Mouse (Mus musculus) intestine, embryonic 16.5 days (tissue): ENCODE data around the gene Slc22a1. TPM values are rescaled to one million over a fixed set of nuclear protein-coding genes. Genes with fewer than 3 reads are reported as not detected.
"Not testable (repeated sequence)": the region's sequence is repeated elsewhere in the genome, so short reads cannot be mapped to it uniquely, and the experiment has no call there.

ENCODE experiments used
- ATAC-seq: fragments of 200-750 bp; cut with Nextera tagmentation; 2 replicates; pipeline ENCODE4 v1.8.0; 2017; ENCODE audit warnings: moderate TSS enrichment, moderate library complexity
- H3K27ac ChIP-seq: fragments of 300-500 bp; sonication (generic); 2 replicates; pipeline ENCODE4 v1.5.1; 2014; ENCODE audit warnings: mild to moderate bottlenecking, low read length
- H3K27me3 ChIP-seq: fragments of 300-500 bp; sonication (generic); replicated peaks from 2 replicates; pipeline ENCODE4 v1.6.1; 2014; ENCODE audit warnings: low read length, control low read depth, mixed read lengths; ENCODE audit not compliant: control insufficient read depth, insufficient read depth
- H3K36me3 ChIP-seq: fragments of 300-500 bp; sonication (generic); 2 replicates; pipeline ENCODE4 v1.6.1; 2014; ENCODE audit warnings: low read length, control low read depth; ENCODE audit not compliant: control insufficient read depth, insufficient read depth
- H3K4me1 ChIP-seq: fragments of 300-500 bp; sonication (generic); 2 replicates; pipeline ENCODE4 v1.6.1; 2014; ENCODE audit warnings: low read length, control low read depth, mixed read lengths; ENCODE audit not compliant: control insufficient read depth, insufficient read depth
- H3K4me2 ChIP-seq: fragments of 300-500 bp; sonication (generic); 2 replicates; pipeline ENCODE4 v1.6.1; 2014; ENCODE audit warnings: low read depth, low read length, control low read depth
- H3K4me3 ChIP-seq: fragments of 300-500 bp; sonication (generic); 2 replicates; pipeline ENCODE4 v1.5.1; 2014; ENCODE audit warnings: mild to moderate bottlenecking, low read length
- H3K9ac ChIP-seq: fragments of 300-500 bp; sonication (generic); 2 replicates; pipeline ENCODE4 v1.6.1; 2014; ENCODE audit warnings: low read depth, low read length
- H3K9me3 ChIP-seq: fragments of 300-500 bp; sonication (generic); 2 replicates; pipeline ENCODE4 v1.6.1; 2016; ENCODE audit warnings: low read length, control low read depth; ENCODE audit not compliant: control insufficient read depth
- WGBS: fragments of 180-500 bp; shearing (Covaris S2); extraction: QIAGEN DNeasy Blood & Tissue Kit; methylation state at CpG from one replicate; pipeline ENCODE4 v1.1.7; 2014; 5-methylcytosine and 5-hydroxymethylcytosine counted together
- polyA plus RNA-seq: library from polyadenylated mRNA; unstranded; fragments of >200 nt; fragmentation: Nextera tagmentation; extraction: Ambion mirVana; gene quantifications from 2 replicates; pipeline ENCODE4 v1.2.1, GENCODE M21; 2015

The Slc22a1 gene
- polyA plus RNA-seq, 1 experiment from 2014 or later, result 0.32 TPM

GRCm38 (mm10) chr17:12691899-12692298 lies 16.3 kb upstream of the Slc22a1 start:
- Histone ChIP-seq H3K4me1 (peaks cover 12% of the 10 kb centered on the region; the same call in 1 of the 2 replicates), H3K27me3 (no peaks in the 10 kb centered on the region), H3K36me3 (peaks cover 23% of the 10 kb centered on the region), H3K27ac (peak overlapping the region; percentile 51; the same call in 1 of the 2 replicates), H3K9ac (no peak overlapping the region), H3K4me2 (no peak overlapping the region), H3K4me3 (no peak overlapping the region), H3K9me3 (no peaks in the 10 kb centered on the region)
- ATAC-seq, result peak; percentile 76
- WGBS, result 64% methylated on average over 7 of the region's 7 CpGs

GRCm38 (mm10) chr17:12689537-12689936 lies 13.9 kb upstream of the Slc22a1 start:
- Histone ChIP-seq H3K36me3 (peaks cover 21% of the 10 kb centered on the region), H3K9ac (no peak overlapping the region), H3K4me2 (no peak overlapping the region), H3K4me1 (peaks cover 14% of the 10 kb centered on the region; the same call in 1 of the 2 replicates), H3K4me3 (no peak overlapping the region), H3K27me3 (no peaks in the 10 kb centered on the region), H3K9me3 (no peaks in the 10 kb centered on the region), H3K27ac (no peak overlapping the region)
- 53% methylated on average over 3 of the region's 3 CpGs for WGBS
- ATAC-seq, result no peak

GRCm38 (mm10) chr17:12688427-12689110 lies 12.9 kb upstream of the Slc22a1 start:
- no peak overlapping the region for H3K4me3 ChIP-seq
- H3K4me1 ChIP-seq, result peaks cover 14% of the 10 kb centered on the region; the same call in 1 of the 2 replicates
- H3K27ac ChIP-seq, result no peak overlapping the region
- no peaks in the 10 kb centered on the region for H3K27me3 ChIP-seq
- no peaks in the 10 kb centered on the region for H3K9me3 ChIP-seq
- H3K9ac ChIP-seq, result no peak overlapping the region
- H3K36me3 ChIP-seq, result peaks cover 16% of the 10 kb centered on the region; the same call in 1 of the 2 replicates
- no peak for ATAC-seq
- WGBS, result 75% methylated on average over 20 of the region's 20 CpGs
- H3K4me2 ChIP-seq, result no peak overlapping the region

- WGBS, result 68% methylated on average over 7 of the region's 7 CpGs
Measured at GRCm38 (mm10) chr17:12684928-12685624, 9.4 kb upstream of the Slc22a1 start.

GRCm38 (mm10) chr17:12684412-12684811 lies 8.8 kb upstream of the Slc22a1 start:
- peaks cover 12% of the 10 kb centered on the region for H3K36me3 ChIP-seq
- peak; percentile 24; the same call in 1 of the 2 replicates for ATAC-seq
- peaks cover 3% of the 10 kb centered on the region for H3K9me3 ChIP-seq
- no peak overlapping the region for H3K4me3 ChIP-seq
- WGBS, result 65% methylated on average over 4 of the region's 4 CpGs
- H3K4me2 ChIP-seq, result no peak overlapping the region
- H3K9ac ChIP-seq, result no peak overlapping the region
- H3K27ac ChIP-seq, result no peak overlapping the region
- no peaks in the 10 kb centered on the region for H3K27me3 ChIP-seq
- peaks cover 8% of the 10 kb centered on the region; the same call in 1 of the 2 replicates for H3K4me1 ChIP-seq

More at GRCm38 (mm10) chr17:12684928-12685624, 9.4 kb upstream of the Slc22a1 start:
- Histone ChIP-seq H3K27ac (no peak overlapping the region), H3K4me3 (no peak overlapping the region), H3K27me3 (no peaks in the 10 kb centered on the region), H3K9ac (no peak overlapping the region), H3K4me1 (peaks cover 8% of the 10 kb centered on the region; the same call in 1 of the 2 replicates), H3K4me2 (no peak overlapping the region), H3K36me3 (peaks cover 10% of the 10 kb centered on the region), H3K9me3 (no peaks in the 10 kb centered on the region)
- peak; percentile 9; the same call in 1 of the 2 replicates for ATAC-seq

- Histone ChIP-seq H3K27me3 (no peaks in the 10 kb centered on the region), H3K27ac (no peak overlapping the region), H3K4me1 (peaks cover 6% of the 10 kb centered on the region; the same call in 1 of the 2 replicates), H3K36me3 (peaks cover 11% of the 10 kb centered on the region), H3K9me3 (peaks cover 6% of the 10 kb centered on the region), H3K4me2 (no peak overlapping the region), H3K4me3 (no peak overlapping the region), H3K9ac (no peak overlapping the region)
- WGBS, result 93% methylated on average over 13 of the region's 13 CpGs
- ATAC-seq, result no peak
Measured at GRCm38 (mm10) chr17:12683582-12683981, 8.0 kb upstream of the Slc22a1 start.

GRCm38 (mm10) chr17:12678261-12678660 lies 2.6 kb upstream of the Slc22a1 start:
- no peak for ATAC-seq
- Histone ChIP-seq H3K36me3 (peaks cover 4% of the 10 kb centered on the region; the same call in 1 of the 2 replicates), H3K9ac (no peak overlapping the region), H3K4me3 (no peak overlapping the region), H3K27ac (no peak overlapping the region), H3K9me3 (peaks cover 6% of the 10 kb centered on the region), H3K4me2 (no peak overlapping the region), H3K4me1 (peaks cover 12% of the 10 kb centered on the region), H3K27me3 (no peaks in the 10 kb centered on the region)

GRCm38 (mm10) chr17:12677139-12677538 lies 1.5 kb upstream of the Slc22a1 start:
- Histone ChIP-seq H3K9ac (no peak overlapping the region), H3K27ac (no peak overlapping the region), H3K4me2 (no peak overlapping the region), H3K4me1 (peaks cover 12% of the 10 kb centered on the region), H3K9me3 (peaks cover 6% of the 10 kb centered on the region), H3K36me3 (0 out of 2 replicates have a peak, but pooled peaks cover 4% of the 10 kb centered on the region), H3K4me3 (no peak overlapping the region), H3K27me3 (no peaks in the 10 kb centered on the region)
- no peak for ATAC-seq

- not testable (repeated sequence) for H3K4me2 ChIP-seq, H3K4me3 ChIP-seq, H3K9me3 ChIP-seq, H3K36me3 ChIP-seq, H3K9ac ChIP-seq, H3K27ac ChIP-seq, ATAC-seq, H3K27me3 ChIP-seq
- WGBS, result 74% methylated on average over 7 of the region's 7 CpGs
- peaks cover 11% of the 10 kb centered on the region for H3K4me1 ChIP-seq
Measured at GRCm38 (mm10) chr17:12674980-12675379, 649 bp downstream of the Slc22a1 start.
